Mouse (Mus musculus) testis, postnatal 10 days (tissue): ENCODE results near the gene Slc6a19.
A peak's percentile ranks its signal among the peaks of the same experiment; 100 is the strongest.
"Not testable (repeated sequence)": the region's sequence is repeated elsewhere in the genome, so short reads cannot be mapped to it uniquely, and the experiment has no call there.

Experiments used
- DNase-seq: peaks from one replicate; pipeline ENCODE4 v3.0.0; 2021; ENCODE audit warnings: low spot score

Slc6a19 gene

DNA sequence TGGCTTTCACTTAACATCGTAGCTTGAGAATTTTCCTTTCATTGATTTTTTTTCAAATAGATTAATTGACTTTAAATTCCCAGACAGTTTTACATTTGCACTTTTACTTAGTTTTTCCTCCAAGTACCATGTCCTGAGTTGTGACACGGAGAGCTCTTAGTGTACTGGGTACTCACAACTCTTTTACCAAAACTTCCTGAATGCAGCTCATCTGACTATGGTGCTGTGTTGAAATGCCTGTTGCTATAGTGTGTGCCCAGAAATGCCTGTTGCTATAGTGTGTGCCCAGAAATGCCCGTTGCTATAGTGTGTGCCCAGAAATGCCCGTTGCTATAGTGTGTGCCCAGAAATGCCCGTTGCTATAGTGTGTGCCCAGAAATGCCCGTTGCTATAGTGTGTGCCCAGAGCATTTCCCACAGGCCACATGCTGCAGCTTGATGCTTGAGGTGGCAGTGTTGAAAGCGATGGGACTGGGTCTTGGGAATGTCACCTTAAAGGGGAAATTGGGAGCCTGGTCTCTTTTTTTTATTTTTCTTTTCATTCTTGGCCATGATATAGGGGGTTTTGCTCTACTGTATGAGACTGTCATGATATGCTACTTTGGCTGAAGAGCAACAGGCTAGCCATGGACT is at the start of gene Slc6a19:
TSS of gene Slc6a19 (minus strand) at position 172 of the 632 bp plus-strand sequence.
- DNase-seq = no peak

DNA sequence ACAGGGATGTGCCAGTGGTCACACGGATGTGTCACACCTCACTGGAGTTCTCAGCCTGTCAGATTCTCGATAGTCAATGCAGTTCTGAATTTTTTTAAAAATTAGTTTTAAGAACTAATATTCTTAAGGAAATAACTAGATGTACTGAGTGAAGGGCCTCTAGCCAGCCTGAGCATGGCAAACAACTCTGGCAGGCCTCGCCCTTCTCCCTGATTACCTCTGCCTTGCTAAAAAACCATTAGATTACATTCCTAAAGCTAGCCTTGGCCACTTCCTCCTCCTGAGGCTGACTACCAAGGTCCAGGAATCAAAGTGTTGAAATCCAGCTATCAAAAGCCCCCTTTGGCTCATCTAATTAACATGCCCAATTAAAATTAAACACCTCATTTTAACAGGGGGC is 46.6 kb upstream of the Slc6a19 start:
- no peak for DNase-seq

DNA sequence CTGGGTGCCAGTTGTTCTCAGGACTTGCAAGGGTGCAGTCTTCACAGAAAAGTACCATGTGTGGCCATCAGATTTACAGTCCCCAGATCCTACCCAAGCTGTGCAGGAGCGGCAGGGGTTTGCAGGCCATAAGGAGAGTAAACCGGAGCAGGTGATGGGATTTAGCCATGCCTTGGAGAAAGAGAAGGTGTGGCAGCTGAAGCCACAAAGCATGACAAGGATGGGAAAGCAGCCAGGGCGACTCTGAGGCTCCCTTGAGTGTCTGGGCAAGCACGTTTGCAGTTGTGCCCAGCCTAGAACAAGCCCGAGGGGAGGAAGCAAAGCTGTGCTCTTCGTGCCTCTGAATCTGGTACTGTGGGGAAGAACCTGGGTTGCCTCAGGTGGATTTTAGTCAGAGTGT is 45.8 kb upstream of the Slc6a19 start:
- no peak for DNase-seq

DNA sequence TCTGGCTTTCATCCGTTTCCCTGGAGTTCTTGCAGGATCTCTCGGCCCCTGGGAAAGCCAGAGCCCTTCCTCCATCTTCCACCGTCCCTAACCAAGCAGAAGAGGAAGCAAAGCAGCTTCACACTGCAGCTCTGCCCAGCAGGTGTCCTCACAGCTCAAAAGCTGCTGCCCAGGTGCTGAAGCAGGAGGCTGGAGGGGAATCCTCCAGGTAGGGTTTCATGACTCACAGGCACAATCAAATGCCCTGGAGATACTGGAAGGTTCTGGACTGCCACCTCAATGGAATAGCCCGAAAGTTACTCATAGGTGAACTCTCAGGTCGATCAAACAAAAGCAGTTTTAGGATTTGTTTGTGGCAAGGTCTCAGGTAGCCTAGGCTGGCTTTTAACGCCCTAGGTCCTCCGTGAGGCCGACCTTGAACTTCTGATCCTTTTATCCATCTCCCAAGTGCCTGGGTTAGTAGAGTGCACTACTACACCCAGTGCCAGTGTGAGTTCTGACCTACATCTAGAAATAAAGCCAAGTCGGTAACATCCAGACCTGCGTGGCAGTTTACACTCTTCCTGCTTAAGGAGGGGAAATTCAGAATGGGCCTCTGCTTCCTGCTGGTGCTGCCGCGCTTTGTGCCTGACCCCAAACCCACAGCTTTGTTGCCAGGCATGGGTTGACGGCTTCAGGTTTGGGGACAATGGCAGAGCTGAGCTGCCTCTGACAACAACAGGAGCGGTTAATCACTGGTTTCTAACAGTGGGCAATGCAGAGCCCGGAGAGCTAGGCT is 44.2 kb upstream of the Slc6a19 start:
- DNase-seq = no peak

GRCm38 (mm10) chr13:73743662-73744061 is 39.0 kb upstream of the Slc6a19 start:
- DNase-seq = no peak

- DNase-seq = no peak
Measured at GRCm38 (mm10) chr13:73742944-73743343, 38.3 kb upstream of the Slc6a19 start.

DNA sequence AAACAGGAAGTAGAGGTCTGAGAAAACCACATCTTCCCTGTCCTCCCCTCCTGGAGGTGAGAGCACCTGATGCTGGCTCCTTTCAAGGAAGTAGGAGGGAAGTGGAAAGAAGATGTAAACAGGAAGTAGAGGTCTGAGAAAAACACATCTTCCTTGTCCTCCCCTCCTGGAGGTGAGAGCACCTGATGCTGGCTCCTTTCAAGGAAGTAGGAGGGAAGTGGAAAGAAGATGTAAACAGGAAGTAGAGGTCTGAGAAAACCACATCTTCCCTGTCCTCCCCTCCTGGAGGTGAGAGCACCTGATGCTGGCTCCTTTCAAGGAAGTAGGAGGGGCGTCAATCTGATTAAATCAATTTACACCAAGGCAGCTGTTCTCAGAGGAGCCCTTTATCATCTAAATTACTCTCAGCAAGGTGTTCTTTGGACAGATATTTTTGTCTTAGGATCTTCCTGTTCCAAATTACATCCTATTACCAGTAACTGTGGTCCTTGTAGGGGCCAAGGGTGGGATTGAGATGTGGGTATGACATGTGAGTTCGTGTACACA is 35.8 kb upstream of the Slc6a19 start:
- DNase-seq = not testable (repeated sequence)

DNA sequence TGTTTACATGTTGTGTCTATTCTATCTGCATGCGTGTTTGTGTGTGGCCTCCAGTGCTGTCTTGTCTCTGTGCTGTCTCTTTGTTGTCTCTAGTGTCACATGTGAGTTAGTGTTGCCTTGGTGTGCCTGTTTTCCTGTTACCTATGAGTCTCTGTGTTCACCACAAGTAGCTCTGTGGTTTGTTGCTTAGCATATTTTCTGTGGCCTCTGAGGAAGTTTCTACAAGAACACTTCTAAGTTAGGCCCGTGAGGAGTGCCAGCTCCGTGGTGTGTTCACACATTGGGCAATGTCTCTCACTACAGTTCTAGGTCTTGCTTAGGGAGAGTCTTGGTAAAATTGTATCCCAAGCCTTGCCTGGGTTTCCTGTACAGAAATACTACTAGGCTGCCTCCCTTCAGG is 32.3 kb upstream of the Slc6a19 start:
- no peak for DNase-seq

DNA sequence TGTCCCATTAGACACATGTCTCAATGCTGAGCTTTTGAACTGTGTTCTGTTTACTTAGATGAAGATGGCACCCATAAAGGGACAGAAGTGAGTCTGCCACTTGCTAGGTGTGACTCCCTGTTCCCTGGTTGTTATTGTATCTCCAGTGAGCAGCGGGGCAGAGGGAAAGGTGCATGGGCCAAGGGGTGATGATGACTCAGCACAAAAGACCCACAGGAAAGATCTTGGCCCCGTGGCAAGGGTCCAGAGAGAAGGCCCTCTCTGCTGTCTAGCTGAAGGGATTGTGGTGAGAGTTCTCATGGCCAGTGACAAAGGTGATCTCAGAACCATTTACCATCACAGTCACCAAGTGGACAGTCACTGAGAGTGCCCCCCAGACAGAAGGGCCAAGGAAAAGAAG is 31.3 kb upstream of the Slc6a19 start:
- DNase-seq = no peak

DNA sequence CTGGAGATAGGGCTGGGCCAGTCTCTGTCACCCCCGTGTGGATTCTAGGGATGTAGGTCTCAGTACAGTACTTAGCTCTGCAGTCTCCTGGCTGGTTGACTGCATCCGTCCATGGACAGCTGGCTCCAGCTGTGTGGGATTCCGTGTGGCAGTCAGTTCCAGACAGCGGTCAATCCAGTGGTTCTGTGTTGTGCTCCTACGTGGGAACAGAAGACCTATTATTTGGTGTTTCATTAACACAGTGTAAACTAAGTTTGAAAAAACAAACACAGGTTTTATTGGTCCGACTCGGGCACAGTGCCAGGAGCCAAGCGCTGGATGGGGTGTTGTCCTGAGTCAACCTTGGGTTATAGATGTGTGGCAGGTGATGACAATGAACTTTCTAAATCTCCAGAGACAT is 30.6 kb upstream of the Slc6a19 start:
- DNase-seq = peak; percentile 57

GRCm38 (mm10) chr13:73734379-73734778 is 29.7 kb upstream of the Slc6a19 start:
- DNase-seq = no peak

DNA sequence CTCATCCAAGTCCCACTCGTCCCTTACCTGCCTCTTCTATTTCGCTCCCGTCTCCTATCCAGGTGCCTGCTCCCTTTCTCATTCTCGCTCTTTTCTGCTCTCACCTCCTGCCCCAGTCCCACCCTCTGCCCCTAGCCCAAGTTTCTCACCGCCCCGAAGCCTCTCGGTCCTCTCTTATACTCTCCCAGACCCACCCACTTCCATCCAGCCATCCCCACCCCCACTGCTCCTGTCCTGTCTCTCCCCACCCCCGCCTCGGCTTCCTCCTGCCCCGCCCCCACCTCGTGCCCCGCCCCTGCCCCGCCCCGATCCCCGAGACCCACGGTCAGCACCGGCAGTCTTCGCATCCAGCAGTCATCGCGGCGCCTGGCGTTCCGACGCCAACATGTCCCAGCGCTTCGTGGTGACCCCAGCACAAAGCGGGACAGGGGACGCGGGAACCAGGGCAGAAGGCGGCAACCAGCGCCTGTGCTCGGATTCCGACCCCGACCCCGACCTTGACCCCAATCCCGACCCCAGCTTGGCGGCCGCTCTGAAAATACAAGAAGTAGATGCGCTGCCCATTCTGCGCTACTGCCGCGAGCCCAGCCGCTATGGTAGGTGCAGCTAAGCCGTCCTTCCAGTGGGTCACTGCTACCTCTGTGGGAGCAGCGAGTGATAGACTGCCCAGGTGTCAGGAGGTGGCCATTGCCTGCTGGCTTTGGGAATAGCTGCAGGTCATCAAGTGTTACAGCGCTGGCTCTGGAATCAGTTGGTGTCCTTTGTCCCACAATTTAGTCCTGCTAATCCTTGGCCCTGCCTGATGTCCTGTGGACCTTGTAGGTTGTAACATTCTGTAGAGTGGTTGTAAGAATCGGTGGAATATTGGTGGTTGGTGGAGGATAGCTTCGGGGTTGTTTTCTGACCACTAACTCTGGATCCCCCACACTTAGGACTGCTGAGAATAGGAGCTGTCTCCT is 28.4 kb upstream of the Slc6a19 start, which contains the start of gene Slc12a7:
TSS of gene Slc12a7 (plus strand) at position 353 of the 959 bp plus-strand sequence.
- DNase-seq = peak; percentile 61

GRCm38 (mm10) chr13:73732235-73732634 is 27.6 kb upstream of the Slc6a19 start:
- no peak for DNase-seq

GRCm38 (mm10) chr13:73730913-73731312 is 26.2 kb upstream of the Slc6a19 start:
- no peak for DNase-seq

- DNase-seq = no peak
Measured at GRCm38 (mm10) chr13:73728633-73729032, 24.0 kb upstream of the Slc6a19 start.

DNA sequence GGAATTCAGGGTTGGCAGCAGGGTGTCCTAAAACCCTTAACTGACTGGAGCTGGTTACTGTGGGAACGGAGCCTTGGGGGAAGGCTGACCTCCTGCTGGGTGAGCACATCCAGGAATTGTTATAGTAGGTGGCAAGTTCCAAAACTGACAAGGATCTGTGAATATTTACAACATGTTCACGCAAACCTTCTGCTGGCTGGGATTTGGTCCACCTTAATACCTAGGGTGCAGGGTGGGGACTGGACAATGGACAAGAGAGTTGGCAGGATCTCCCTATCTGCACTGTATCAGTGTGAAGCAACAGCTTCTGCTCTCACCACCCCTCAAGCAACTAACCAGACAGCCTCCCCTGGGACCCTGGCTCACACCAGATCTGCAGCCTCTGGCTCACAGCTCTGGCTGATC is 23.0 kb upstream of the Slc6a19 start:
- DNase-seq = no peak

- no peak for DNase-seq
Measured at GRCm38 (mm10) chr13:73725315-73725714, 20.6 kb upstream of the Slc6a19 start.

- peak; percentile 65 for DNase-seq
Measured at GRCm38 (mm10) chr13:73723081-73723668, 18.5 kb upstream of the Slc6a19 start.

DNA sequence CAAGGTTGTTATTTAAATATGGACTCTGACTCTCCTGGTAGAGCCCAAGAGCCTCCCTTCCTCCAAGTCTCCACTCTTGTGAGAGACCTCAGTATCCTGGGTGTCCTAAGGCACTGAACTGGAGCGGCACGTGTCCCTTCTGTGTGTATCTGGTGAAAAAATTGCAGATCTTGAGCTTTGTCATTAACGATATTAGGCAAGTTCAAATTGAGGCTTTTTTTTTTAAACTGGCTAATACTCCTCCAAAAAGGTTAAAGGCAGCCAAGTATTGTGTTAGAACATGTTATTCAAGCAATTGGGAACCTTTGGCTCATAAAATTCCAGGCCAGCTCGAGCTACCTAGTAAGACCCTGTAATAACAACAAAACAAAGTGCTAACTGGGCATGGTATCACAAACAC is 15.6 kb upstream of the Slc6a19 start:
- no peak for DNase-seq

DNA sequence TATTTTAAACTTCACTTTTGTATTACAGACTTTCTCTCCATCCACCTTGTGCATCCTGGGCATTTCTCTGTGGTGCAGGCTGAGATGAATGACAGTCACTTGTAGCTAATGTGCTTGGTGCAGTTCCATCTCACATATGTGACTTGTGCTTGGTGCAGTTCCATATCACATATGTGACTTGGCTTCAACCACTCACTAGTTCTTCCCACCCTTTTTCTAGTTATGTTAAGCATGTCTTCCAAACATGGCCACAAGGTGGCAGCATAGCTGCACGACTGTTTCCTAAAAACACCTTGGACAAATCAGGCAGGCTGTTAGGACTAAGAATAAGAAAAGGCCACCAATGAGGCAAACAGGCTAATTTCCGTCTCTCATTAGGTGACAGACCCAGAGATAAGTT is 13.6 kb upstream of the Slc6a19 start:
- DNase-seq = peak; percentile 91

GRCm38 (mm10) chr13:73714020-73714419 is 9.4 kb upstream of the Slc6a19 start:
- no peak for DNase-seq

GRCm38 (mm10) chr13:73713204-73713603 is 8.5 kb upstream of the Slc6a19 start:
- DNase-seq = no peak
